Mouse (Mus musculus) embryonic facial prominence, embryonic 14.5 days (tissue): ENCODE results near the gene Btnl10. TPM values are rescaled to one million over a fixed set of nuclear protein-coding genes. Genes with fewer than 3 reads are reported as not detected.

Source experiments
- ATAC-seq: fragments of 200-750 bp; cut with Nextera tagmentation; 2 replicates; pipeline ENCODE4 v1.8.0; 2017; ENCODE audit warnings: low read depth, moderate number of reproducible peaks, moderate TSS enrichment
- DNase-seq: peaks from one replicate; pipeline ENCODE4 v3.0.0-alpha.2; 2015; ENCODE audit warnings: low spot score
- H3K27ac ChIP-seq: fragments of 300-500 bp; sonication (generic); replicated peaks from 2 replicates; pipeline ENCODE4 v1.5.1; 2014; ENCODE audit warnings: low read depth, mild to moderate bottlenecking, low read length, moderate library complexity
- H3K27me3 ChIP-seq: fragments of 300-500 bp; sonication (generic); replicated peaks from 2 replicates; pipeline ENCODE4 v1.6.1; 2014; ENCODE audit warnings: low read length; ENCODE audit not compliant: control insufficient read depth, insufficient read depth
- H3K36me3 ChIP-seq: fragments of 300-500 bp; sonication (generic); 2 replicates; pipeline ENCODE4 v1.6.1; 2014; ENCODE audit warnings: low read length, mixed read lengths; ENCODE audit not compliant: control insufficient read depth, insufficient read depth
- H3K4me1 ChIP-seq: fragments of 300-500 bp; sonication (generic); 2 replicates; pipeline ENCODE4 v1.6.1; 2014; ENCODE audit warnings: antibody characterized with exemption, low read length; ENCODE audit not compliant: control insufficient read depth, insufficient read depth
- H3K4me2 ChIP-seq: fragments of 300-500 bp; sonication (generic); 2 replicates; pipeline ENCODE4 v1.6.1; 2014; ENCODE audit warnings: low read depth, mild to moderate bottlenecking, low read length, moderate library complexity, mixed read lengths
- H3K4me3 ChIP-seq: fragments of 300-500 bp; sonication (generic); 2 replicates; pipeline ENCODE4 v1.5.1; 2014; ENCODE audit warnings: low read depth, mild to moderate bottlenecking, low read length
- H3K9ac ChIP-seq: fragments of 300-500 bp; sonication (generic); 2 replicates; pipeline ENCODE4 v1.6.1; 2014; ENCODE audit warnings: low read depth, mild to moderate bottlenecking, low read length, moderate library complexity, mixed read lengths
- H3K9me3 ChIP-seq: fragments of 300-500 bp; sonication (generic); 2 replicates; pipeline ENCODE4 v1.6.1; 2016; ENCODE audit warnings: low read length; ENCODE audit not compliant: control insufficient read depth
- WGBS: fragments of 180-500 bp; shearing (Covaris S2); extraction: QIAGEN DNeasy Blood & Tissue Kit; methylation state at CpG from one replicate; pipeline ENCODE4 v1.1.7; 2014; 5-methylcytosine and 5-hydroxymethylcytosine counted together
- polyA plus RNA-seq: library from polyadenylated mRNA; unstranded; fragments of >200 nt; fragmentation: Nextera tagmentation; extraction: Ambion mirVana; gene quantifications from 2 replicates; pipeline ENCODE4 v1.2.1, GENCODE M21; 2014

The Btnl10 gene
- polyA plus RNA-seq, 1 experiment from 2014 or later, result not detected

- no peaks in the 10 kb centered on the region for H3K4me1 ChIP-seq
- ATAC-seq (no peak), DNase-seq (no peak)
- no peak overlapping the region for H3K27ac ChIP-seq
- H3K27me3 ChIP-seq, result no peaks in the 10 kb centered on the region
- no peak overlapping the region for H3K4me2 ChIP-seq
- H3K4me3 ChIP-seq, result no peak overlapping the region
- WGBS, result 60% methylated on average over 2 of the region's 3 CpGs
- H3K9me3 ChIP-seq, result no peaks in the 10 kb centered on the region
- H3K36me3 ChIP-seq, result peaks cover 7% of the 10 kb centered on the region
- H3K9ac ChIP-seq, result no peak overlapping the region
Observed at GRCm38 (mm10) chr11:58926651-58927050, 8.9 kb downstream of the Btnl10 start.

GRCm38 (mm10) chr11:58927053-58927452 is 9.3 kb downstream of the Btnl10 start:
- WGBS, result 59% methylated on average over 2 of the region's 2 CpGs
- H3K4me3 ChIP-seq, result no peak overlapping the region

GRCm38 (mm10) chr11:58927790-58928651 is 10.3 kb downstream of the Btnl10 start:
- Histone ChIP-seq H3K27me3 (no peaks in the 10 kb centered on the region), H3K27ac (no peak overlapping the region), H3K4me2 (peak overlapping the region; percentile 37), H3K4me3 (peak overlapping the region; percentile 16; the same call in 1 of the 2 replicates), H3K9me3 (no peaks in the 10 kb centered on the region), H3K4me1 (no peaks in the 10 kb centered on the region), H3K36me3 (peaks cover 21% of the 10 kb centered on the region), H3K9ac (no peak overlapping the region)
- DNase-seq, result peak; percentile 60
- WGBS, result 35% methylated on average over 20 of the region's 20 CpGs
- peak; percentile 64 for ATAC-seq

More at GRCm38 (mm10) chr11:58927053-58927452, 9.3 kb downstream of the Btnl10 start:
- ATAC-seq (no peak), DNase-seq (no peak)
- no peaks in the 10 kb centered on the region for H3K4me1 ChIP-seq
- H3K9ac ChIP-seq, result no peak overlapping the region
- H3K36me3 ChIP-seq, result peaks cover 11% of the 10 kb centered on the region
- no peak overlapping the region for H3K4me2 ChIP-seq
- no peaks in the 10 kb centered on the region for H3K27me3 ChIP-seq
- no peak overlapping the region for H3K27ac ChIP-seq
- H3K9me3 ChIP-seq, result no peaks in the 10 kb centered on the region

- DNase-seq (no peak), ATAC-seq (no peak)
- Histone ChIP-seq H3K27ac (no peak overlapping the region), H3K9me3 (no peaks in the 10 kb centered on the region), H3K27me3 (no peaks in the 10 kb centered on the region), H3K36me3 (peaks cover 31% of the 10 kb centered on the region), H3K9ac (no peak overlapping the region), H3K4me1 (no peaks in the 10 kb centered on the region), H3K4me3 (no peak overlapping the region), H3K4me2 (no peak overlapping the region)
- 60% methylated on average over 4 of the region's 4 CpGs for WGBS
Observed at GRCm38 (mm10) chr11:58929055-58929454, 11.3 kb downstream of the Btnl10 start.

- DNase-seq (no peak), ATAC-seq (no peak)
- Histone ChIP-seq H3K27ac (no peak overlapping the region), H3K4me1 (no peaks in the 10 kb centered on the region), H3K36me3 (peaks cover 37% of the 10 kb centered on the region), H3K4me3 (no peak overlapping the region), H3K27me3 (no peaks in the 10 kb centered on the region), H3K4me2 (no peak overlapping the region), H3K9ac (no peak overlapping the region), H3K9me3 (no peaks in the 10 kb centered on the region)
- WGBS, result 45% methylated on average over 3 of the region's 3 CpGs
Observed at GRCm38 (mm10) chr11:58929641-58930040, 11.9 kb downstream of the Btnl10 start.

- Histone ChIP-seq H3K9ac (no peak overlapping the region), H3K4me1 (no peaks in the 10 kb centered on the region), H3K27me3 (no peaks in the 10 kb centered on the region), H3K36me3 (peaks cover 40% of the 10 kb centered on the region), H3K9me3 (no peaks in the 10 kb centered on the region), H3K27ac (no peak overlapping the region), H3K4me2 (no peak overlapping the region), H3K4me3 (no peak overlapping the region)
- 93% methylated on average over 3 of the region's 3 CpGs for WGBS
- no peak for DNase-seq
- no peak for ATAC-seq
Observed at GRCm38 (mm10) chr11:58930254-58930653, 12.5 kb downstream of the Btnl10 start.

- no peaks in the 10 kb centered on the region for H3K27me3 ChIP-seq
- ATAC-seq (no peak), DNase-seq (no peak)
- no peak overlapping the region for H3K9ac ChIP-seq
- WGBS, result 80% methylated on average over 4 of the region's 4 CpGs
- no peak overlapping the region for H3K4me2 ChIP-seq
- H3K36me3 ChIP-seq, result peaks cover 53% of the 10 kb centered on the region
- H3K9me3 ChIP-seq, result no peaks in the 10 kb centered on the region
- no peak overlapping the region for H3K27ac ChIP-seq
- H3K4me1 ChIP-seq, result no peaks in the 10 kb centered on the region
- no peak overlapping the region for H3K4me3 ChIP-seq
Observed at GRCm38 (mm10) chr11:58931576-58931975, 13.9 kb downstream of the Btnl10 start.

- Histone ChIP-seq H3K9me3 (no peaks in the 10 kb centered on the region), H3K27me3 (no peaks in the 10 kb centered on the region), H3K4me2 (peak overlapping the region; percentile 76), H3K36me3 (peaks cover 38% of the 10 kb centered on the region), H3K4me3 (peak overlapping the region; percentile 98), H3K9ac (peak overlapping the region; percentile 96), H3K27ac (peak overlapping the region; percentile 94), H3K4me1 (peaks cover 13% of the 10 kb centered on the region)
- under 1% methylated on average over 13 of the region's 13 CpGs for WGBS
- DNase-seq (peak; percentile 22), ATAC-seq (no peak)
Observed at GRCm38 (mm10) chr11:58937909-58938308, 20.2 kb downstream of the Btnl10 start.
